In genomic region chr1:91249564-91250414, GRCm38 (mm10) we compare ENCODE assay signal across 7 mouse cellular contexts. TPM values are rescaled to one million over a fixed set of nuclear protein-coding genes. Genes with fewer than 3 reads are reported as not detected.
DNase-seq lines count a peak whose midpoint lies in the region; ATAC-seq lines count a peak whose summit lies in the region.

Gene Ube2f, plus strand, starts transcription at chr1:91250304.

- peak; percentile 99 for ATAC-seq in embryonic facial prominence, embryonic 11.5 days (replicated peaks; ENCODE audit: insufficient number of reproducible peaks, low FRiP score, low TSS enrichment, low read depth)
- ATAC-seq in granulocyte monocyte progenitor cell, adult 5-6 weeks (replicated peaks; ENCODE audit: poor library complexity, severe bottlenecking): peak; percentile 93
- ATAC-seq in midbrain, embryonic 13.5 days: peak; percentile 100

- under 1% methylated on average over 43 of the region's 43 CpGs for WGBS in embryonic facial prominence, embryonic 11.5 days
- WGBS in limb, embryonic 10.5 days: 1% methylated on average over 43 of the region's 43 CpGs
- under 1% methylated on average over 43 of the region's 43 CpGs for WGBS in midbrain, embryonic 13.5 days

- peaks cover 5% of the 10 kb centered on the region; the same call in 1 of the 2 replicates for H3K4me1 ChIP-seq in embryonic facial prominence, embryonic 11.5 days (ENCODE audit: control insufficient read depth, insufficient read depth, low read length)
- H3K4me1 ChIP-seq in limb, embryonic 10.5 days: peaks cover 23% of the 10 kb centered on the region
- peaks cover 27% of the 10 kb centered on the region for H3K4me1 ChIP-seq in midbrain, embryonic 13.5 days (replicated peaks)

- no peaks in the 10 kb centered on the region for H3K9me3 ChIP-seq in embryonic facial prominence, embryonic 11.5 days (replicated peaks; ENCODE audit: control insufficient read depth, low read length)
- H3K9me3 ChIP-seq in limb, embryonic 10.5 days (replicated peaks): no peaks in the 10 kb centered on the region
- no peaks in the 10 kb centered on the region for H3K9me3 ChIP-seq in midbrain, embryonic 13.5 days

- peak within 1 kb of the TSS; percentile 93 for H3K4me3 ChIP-seq in embryonic facial prominence, embryonic 11.5 days (ENCODE audit: low read depth, low read length)
- peak within 1 kb of the TSS; percentile 89 for H3K4me3 ChIP-seq in limb, embryonic 10.5 days
- H3K4me3 ChIP-seq in midbrain, embryonic 13.5 days (replicated peaks): peak within 1 kb of the TSS; percentile 99

- H3K36me3 ChIP-seq in embryonic facial prominence, embryonic 11.5 days (replicated peaks; ENCODE audit: control insufficient read depth, insufficient read depth, low read depth, low read length): no peaks in the 10 kb centered on the region
- peaks cover 7% of the 10 kb centered on the region for H3K36me3 ChIP-seq in limb, embryonic 10.5 days
- 0 out of 2 replicates have a peak, but pooled peaks cover 2% of the 10 kb centered on the region for H3K36me3 ChIP-seq in midbrain, embryonic 13.5 days

- peak; percentile 95 for DNase-seq in adrenal gland, postnatal 14 days
- peak; percentile 98 for DNase-seq in embryonic facial prominence, embryonic 11.5 days (ENCODE audit: low spot score)
- DNase-seq in kidney, adult 11 months: peak; percentile 98
- DNase-seq in limb, embryonic 10.5 days (ENCODE audit: low spot score): peak; percentile 90
- DNase-seq in spleen, adult 12 weeks (ENCODE audit: low spot score): peak; percentile 85

- peak within 1 kb of the TSS; percentile 81 for H3K4me2 ChIP-seq in embryonic facial prominence, embryonic 11.5 days (ENCODE audit: low read depth, low read length)
- peak within 1 kb of the TSS; percentile 93 for H3K4me2 ChIP-seq in midbrain, embryonic 13.5 days (replicated peaks)

- H3K27ac ChIP-seq in embryonic facial prominence, embryonic 11.5 days (replicated peaks; ENCODE audit: low read depth, low read length): peak within 1 kb of the TSS; percentile 59; the same call in 1 of the 2 replicates
- peak within 1 kb of the TSS; percentile 92 for H3K27ac ChIP-seq in limb, embryonic 10.5 days
- H3K27ac ChIP-seq in midbrain, embryonic 13.5 days: peak within 1 kb of the TSS; percentile 82

- peak within 1 kb of the TSS; percentile 80 for H3K9ac ChIP-seq in embryonic facial prominence, embryonic 11.5 days (replicated peaks; ENCODE audit: low read length)
- peak within 1 kb of the TSS; percentile 99 for H3K9ac ChIP-seq in midbrain, embryonic 13.5 days (replicated peaks)

- no peaks in the 10 kb centered on the region for H3K27me3 ChIP-seq in embryonic facial prominence, embryonic 11.5 days (ENCODE audit: control insufficient read depth, insufficient read depth, low read length)
- H3K27me3 ChIP-seq in limb, embryonic 10.5 days (ENCODE audit: low read depth, poor library complexity, severe bottlenecking): no peaks in the 10 kb centered on the region
- no peaks in the 10 kb centered on the region for H3K27me3 ChIP-seq in midbrain, embryonic 13.5 days

RNA-seq across cellular contexts. Expression of gene Ube2f, which starts in this region (rescaled TPM):
- 70.5 and 85.1 TPM in 2 replicates for total RNA-seq in adrenal gland, postnatal 14 days (2021)
- polyA plus RNA-seq in embryonic facial prominence, embryonic 11.5 days (2014; fragmentation: Nextera tagmentation; extraction: Ambion mirVana): 93.2 and 96.4 TPM in 2 replicates
- 80.4 and 94.7 TPM in 2 replicates for total RNA-seq in granulocyte monocyte progenitor cell, adult 5-6 weeks (2014; fragmentation: Nextera tagmentation)
- 40.4 and 50.5 TPM in 2 replicates for total RNA-seq in granulocyte monocyte progenitor cell, adult 5-6 weeks (2017)
- polyA plus RNA-seq in limb, embryonic 10.5 days (2016; fragmentation: Nextera tagmentation; extraction: Ambion mirVana): 84.5 and 96.4 TPM in 2 replicates
- polyA plus RNA-seq in midbrain, embryonic 13.5 days (2015; fragmentation: Nextera tagmentation; extraction: Ambion mirVana): 70.5 and 72.8 TPM in 2 replicates

Comparison
In these comparisons a context has a peak if more than half of its experiments do, and no peak if none do; other contexts are left out.
1. Peak in every context shown above with its lines: DNase-seq, ATAC-seq, H3K4me3 ChIP-seq and H3K27ac ChIP-seq.